Mouse (Mus musculus): Measurements from ENCODE around the gene Nrn1. TPM values are rescaled to one million over a fixed set of nuclear protein-coding genes. Genes with fewer than 3 reads are reported as not detected.

The Nrn1 gene
- polyA plus RNA-seq, 1 experiment from 2014 or later = 0.91 TPM

DNA sequence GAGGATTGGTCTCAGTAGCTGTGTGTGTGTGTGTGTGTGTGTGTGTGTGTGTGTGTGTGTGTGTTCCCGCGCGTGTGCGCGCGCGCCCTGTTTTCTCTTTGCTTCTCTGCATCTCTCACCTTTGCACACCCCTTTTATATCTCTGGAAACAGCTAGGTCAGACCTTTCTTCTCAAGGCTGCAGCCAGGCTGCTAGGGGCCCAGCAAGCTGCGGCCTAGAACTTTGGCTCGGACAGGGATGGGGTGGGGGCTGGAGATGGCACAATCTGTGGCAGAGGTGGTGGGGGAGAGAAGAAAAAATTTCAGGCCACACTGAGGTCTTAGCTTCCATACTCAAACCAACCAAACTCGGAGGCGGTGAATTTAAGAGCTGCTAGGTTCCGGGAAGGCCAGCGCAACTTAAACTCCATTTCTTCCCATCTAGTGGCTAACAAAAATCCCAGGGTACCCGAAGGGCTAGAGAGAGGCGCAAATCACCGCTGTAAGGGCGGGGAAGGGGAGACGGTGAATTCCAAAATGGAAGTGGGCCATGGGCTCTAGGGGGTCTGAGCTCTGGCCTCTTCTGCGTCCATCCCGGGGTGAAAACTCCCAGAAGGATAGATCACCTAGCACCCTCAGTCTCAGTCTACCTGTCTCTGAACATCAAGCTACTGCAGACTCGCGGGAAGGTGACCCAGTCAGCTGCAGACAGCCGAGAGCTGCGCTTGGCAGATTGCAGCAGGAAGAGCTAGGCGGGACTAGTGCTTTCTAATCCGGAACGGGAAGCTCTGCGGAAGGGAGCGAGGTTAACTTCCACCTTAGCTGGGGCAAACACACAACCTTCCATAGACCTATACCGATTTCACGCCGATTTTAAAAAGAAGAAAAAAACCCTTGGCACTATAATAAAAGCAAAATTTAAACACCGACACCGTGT, 3.7 kb downstream of the Nrn1 start:
- peaks cover 92% of the 10 kb centered on the region for H3K27me3 ChIP-seq (ENCODE audit: low read depth, poor library complexity, severe bottlenecking)
- WGBS = 3% methylated on average over 34 of the region's 34 CpGs
- no peaks in the 10 kb centered on the region for H3K36me3 ChIP-seq
- peak overlapping the region; percentile 42; the same call in 1 of the 2 replicates for H3K27ac ChIP-seq
- H3K4me3 ChIP-seq = peak overlapping the region; percentile 49
- no peaks in the 10 kb centered on the region for H3K9me3 ChIP-seq (replicated peaks)
- peaks cover 72% of the 10 kb centered on the region for H3K4me1 ChIP-seq
- peak; percentile 63 for DNase-seq (ENCODE audit: low spot score)

DNA sequence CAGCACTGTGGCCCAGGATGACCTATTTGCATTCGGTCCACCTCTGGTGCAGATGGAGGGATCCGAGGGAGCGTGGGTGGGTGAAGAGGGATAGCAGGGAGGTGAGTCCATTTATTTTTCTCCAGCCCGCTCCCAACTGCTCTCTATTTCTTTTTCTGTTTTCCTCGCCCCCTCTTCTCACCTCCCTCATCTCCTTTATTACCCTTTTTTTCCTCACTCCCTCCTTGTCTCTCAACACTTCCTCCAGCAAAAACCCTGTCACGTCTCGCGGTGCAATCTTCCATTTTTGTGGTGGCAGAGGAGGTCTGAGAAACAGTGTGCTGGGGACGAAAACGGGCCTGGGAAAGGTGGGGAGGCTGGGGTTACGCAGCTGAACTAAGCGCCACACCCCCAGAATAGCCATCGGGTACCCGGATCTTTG, 4.6 kb downstream of the Nrn1 start:
- no peak for DNase-seq (ENCODE audit: low spot score)
- Histone ChIP-seq H3K9me3 (replicated peaks) (no peaks in the 10 kb centered on the region), H3K4me3 (no peak overlapping the region), H3K4me1 (peaks cover 67% of the 10 kb centered on the region), H3K27ac (no peak overlapping the region), H3K27me3 (ENCODE audit: low read depth, poor library complexity, severe bottlenecking) (peaks cover 99% of the 10 kb centered on the region), H3K36me3 (no peaks in the 10 kb centered on the region)
- 13% methylated on average over 14 of the region's 14 CpGs for WGBS

DNA sequence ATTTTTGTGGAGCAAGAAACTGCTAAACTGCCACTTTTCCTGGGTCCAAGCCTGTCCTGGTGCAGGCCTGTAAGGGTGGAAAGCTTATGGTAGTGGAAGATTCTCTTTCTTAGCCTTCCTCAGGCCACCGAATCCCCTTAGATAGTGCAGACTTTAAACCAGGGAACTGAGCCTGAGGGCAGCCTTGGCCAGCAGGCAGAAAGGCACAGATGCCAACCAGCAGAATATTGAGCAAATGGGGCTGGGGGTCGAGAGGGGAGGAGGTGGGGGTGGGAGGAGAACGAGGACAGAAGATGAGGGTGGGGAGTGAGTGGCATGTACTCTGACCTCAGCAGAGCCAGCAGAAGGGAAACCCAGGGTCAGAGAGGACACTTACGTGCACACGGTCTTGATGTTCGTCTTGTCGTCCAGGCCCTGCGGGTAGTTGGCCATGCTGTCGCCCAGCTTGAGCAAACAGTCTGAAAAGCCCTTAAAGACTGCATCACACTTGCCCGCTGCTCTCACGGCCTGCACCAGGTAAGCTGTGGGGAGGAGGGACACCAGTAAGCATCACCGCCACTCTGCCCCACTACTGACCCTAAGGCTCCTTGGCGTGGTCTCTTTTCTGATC, 5.1 kb downstream of the Nrn1 start:
- H3K27ac ChIP-seq = no peak overlapping the region
- H3K9me3 ChIP-seq (replicated peaks) = no peaks in the 10 kb centered on the region
- peak; percentile 40 for DNase-seq (ENCODE audit: low spot score)
- no peak overlapping the region for H3K4me3 ChIP-seq
- H3K36me3 ChIP-seq = no peaks in the 10 kb centered on the region
- WGBS = 6% methylated on average over 13 of the region's 13 CpGs
- peaks cover 66% of the 10 kb centered on the region for H3K4me1 ChIP-seq
- H3K27me3 ChIP-seq (ENCODE audit: low read depth, poor library complexity, severe bottlenecking) = peaks cover 99% of the 10 kb centered on the region

DNA sequence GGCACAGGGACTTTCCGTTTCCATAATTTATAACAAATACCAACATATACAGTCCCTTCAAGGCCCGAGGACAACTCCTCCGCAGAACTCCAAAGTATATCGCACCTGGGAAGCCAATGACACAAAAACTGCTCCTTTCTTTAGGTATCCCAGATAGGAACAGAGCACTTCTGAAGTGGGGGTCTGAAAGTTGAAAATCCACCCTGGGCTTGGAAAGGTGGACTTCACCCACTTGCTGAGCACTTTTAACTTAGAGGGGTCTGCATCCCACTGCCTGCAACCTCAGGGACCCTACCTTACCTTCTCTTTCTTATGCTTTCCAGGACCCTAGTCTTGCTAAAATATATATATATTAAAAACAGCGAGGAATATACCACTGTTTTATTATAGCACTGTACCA, 6.4 kb downstream of the Nrn1 start:
- no peak for DNase-seq (ENCODE audit: low spot score)
- H3K4me1 ChIP-seq = peaks cover 66% of the 10 kb centered on the region
- 13% methylated on average over 5 of the region's 5 CpGs for WGBS
- H3K27ac ChIP-seq = no peak overlapping the region
- H3K27me3 ChIP-seq (ENCODE audit: low read depth, poor library complexity, severe bottlenecking) = peaks cover 99% of the 10 kb centered on the region
- no peaks in the 10 kb centered on the region for H3K9me3 ChIP-seq (replicated peaks)
- peak overlapping the region; percentile 55 for H3K4me3 ChIP-seq
- no peaks in the 10 kb centered on the region for H3K36me3 ChIP-seq

DNA sequence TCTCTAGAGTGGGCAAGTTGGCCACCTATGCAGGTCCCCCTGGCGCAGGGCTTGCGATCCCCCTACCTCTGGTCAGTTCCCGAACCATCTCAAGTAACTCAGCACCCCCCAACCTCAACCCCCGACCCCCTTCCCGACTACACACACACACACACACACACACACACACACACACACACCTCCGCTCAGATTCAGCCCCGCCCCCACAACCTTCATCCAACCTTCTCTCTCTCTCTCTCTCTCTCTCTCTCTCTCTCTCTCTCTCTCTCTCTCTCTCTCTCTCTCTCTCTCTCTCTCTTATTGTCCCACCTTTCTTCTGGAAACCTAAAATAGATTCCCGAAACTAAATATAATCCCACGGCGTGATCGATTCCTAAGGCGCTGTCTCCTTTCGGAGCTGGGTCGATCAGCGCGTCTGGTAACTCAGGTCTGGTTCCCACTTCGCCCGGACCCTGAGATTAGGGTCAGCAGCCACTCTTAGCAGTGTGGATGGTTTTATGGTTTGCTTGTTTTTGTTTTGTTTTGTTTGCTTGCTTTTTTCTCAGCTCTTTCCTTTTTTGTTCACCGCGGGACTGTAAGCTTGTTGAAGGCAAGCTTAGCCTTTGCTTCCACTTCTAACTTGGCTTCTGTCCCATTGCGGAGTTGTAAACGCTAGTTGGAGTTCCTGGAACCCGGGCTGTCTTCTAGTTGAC, 7.0 kb downstream of the Nrn1 start:
- Histone ChIP-seq H3K9me3 (replicated peaks) (no peaks in the 10 kb centered on the region), H3K4me1 (peaks cover 65% of the 10 kb centered on the region), H3K4me3 (peak overlapping the region; percentile 55), H3K36me3 (no peaks in the 10 kb centered on the region), H3K27ac (peak overlapping the region; percentile 81), H3K27me3 (ENCODE audit: low read depth, poor library complexity, severe bottlenecking) (peaks cover 99% of the 10 kb centered on the region)
- DNase-seq (ENCODE audit: low spot score) = no peak
- WGBS = 1% methylated on average over 22 of the region's 23 CpGs

DNA sequence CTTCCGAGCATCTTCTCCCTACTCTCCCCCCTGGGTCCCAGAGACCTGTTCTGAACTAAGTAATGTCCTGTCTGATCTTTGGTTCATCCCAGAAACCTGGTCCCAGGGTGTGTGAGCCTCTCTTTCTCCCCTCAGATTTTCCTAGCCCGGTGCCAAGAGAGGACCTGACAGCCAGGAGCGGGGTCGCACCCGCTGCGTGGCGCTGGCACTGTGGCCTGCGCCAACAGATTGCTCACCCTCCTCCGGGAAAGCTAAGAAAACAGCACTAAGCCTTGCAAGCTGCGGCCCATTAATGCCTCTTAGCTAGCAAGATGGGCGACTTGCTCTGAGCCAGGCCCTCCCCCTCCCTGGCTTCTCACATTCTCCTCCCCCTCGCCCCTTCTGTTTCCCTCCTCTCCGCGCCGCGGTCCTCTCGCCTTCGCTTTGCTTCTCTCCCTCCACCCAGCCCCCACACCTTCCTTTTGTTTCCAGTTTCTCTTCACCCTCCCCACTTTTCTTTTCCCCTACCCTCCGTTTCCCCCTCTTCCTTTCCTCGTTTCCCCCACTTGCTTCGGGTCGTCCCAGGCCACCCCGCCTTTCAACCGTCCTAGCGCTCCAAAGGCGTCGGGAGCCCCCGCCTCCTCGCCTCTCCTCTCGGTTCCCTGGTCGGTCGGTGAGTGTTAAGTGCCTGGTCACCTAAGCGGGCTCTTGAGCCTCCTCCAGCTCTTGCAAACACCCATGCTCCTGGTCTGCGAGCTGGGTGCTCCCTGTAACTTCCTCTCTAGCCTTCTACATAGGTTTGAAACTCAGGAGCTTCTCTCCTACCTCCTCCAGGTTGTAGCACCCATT, 7.8 kb downstream of the Nrn1 start:
- peak overlapping the region; percentile 81 for H3K27ac ChIP-seq
- peak overlapping the region; percentile 55 for H3K4me3 ChIP-seq
- no peaks in the 10 kb centered on the region for H3K9me3 ChIP-seq (replicated peaks)
- no peaks in the 10 kb centered on the region for H3K36me3 ChIP-seq
- peak; percentile 77 for DNase-seq (ENCODE audit: low spot score)
- H3K4me1 ChIP-seq = peaks cover 62% of the 10 kb centered on the region
- WGBS = under 1% methylated on average over 34 of the region's 34 CpGs
- peaks cover 99% of the 10 kb centered on the region for H3K27me3 ChIP-seq (ENCODE audit: low read depth, poor library complexity, severe bottlenecking)

DNA sequence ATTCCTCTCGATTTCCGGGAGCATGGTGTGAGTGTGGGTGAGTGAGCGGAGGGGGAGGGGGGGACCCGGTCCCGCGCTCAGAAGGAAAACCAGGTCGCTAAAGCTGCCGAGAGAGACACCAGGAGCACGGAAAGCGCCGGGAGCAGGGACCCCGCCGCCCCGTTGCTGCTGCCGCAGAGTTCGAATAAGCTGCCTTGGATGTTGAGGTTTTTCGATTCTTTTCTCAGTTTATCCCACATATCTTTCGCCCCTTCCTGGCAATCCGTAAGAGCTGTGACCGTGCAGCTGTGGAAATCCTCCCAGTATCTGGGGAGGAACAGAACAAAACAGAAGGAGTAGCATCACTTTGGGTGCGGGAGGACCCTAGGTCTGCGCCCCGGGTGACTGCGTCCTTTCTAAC, 8.4 kb downstream of the Nrn1 start:
- peak overlapping the region; percentile 55 for H3K4me3 ChIP-seq
- H3K9me3 ChIP-seq (replicated peaks) = no peaks in the 10 kb centered on the region
- WGBS = 0% methylated on average over 24 of the region's 24 CpGs
- H3K27ac ChIP-seq = peak overlapping the region; percentile 81
- peaks cover 56% of the 10 kb centered on the region for H3K4me1 ChIP-seq
- DNase-seq (ENCODE audit: low spot score) = peak; percentile 62
- no peaks in the 10 kb centered on the region for H3K36me3 ChIP-seq
- H3K27me3 ChIP-seq (ENCODE audit: low read depth, poor library complexity, severe bottlenecking) = peaks cover 99% of the 10 kb centered on the region

DNA sequence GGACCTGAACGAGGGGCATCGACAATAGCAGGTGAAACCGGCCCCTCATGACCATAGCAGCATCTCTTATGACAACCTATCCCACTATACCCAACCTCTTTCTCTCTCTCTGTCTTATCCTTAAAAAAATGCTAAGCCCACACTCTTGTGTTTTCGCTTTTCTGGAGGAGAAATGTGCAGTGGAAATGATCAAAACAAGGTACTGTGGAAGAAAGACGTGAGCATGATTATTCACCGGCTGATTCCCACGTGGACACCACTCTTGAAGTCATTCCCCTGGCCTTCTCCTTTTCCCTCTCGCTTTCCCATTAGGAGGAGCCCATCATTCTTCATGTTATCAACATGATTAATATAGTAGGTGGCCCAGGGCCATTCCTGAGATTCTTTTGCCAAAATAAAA, 9.1 kb downstream of the Nrn1 start:
- H3K36me3 ChIP-seq = no peaks in the 10 kb centered on the region
- no peak overlapping the region for H3K27ac ChIP-seq
- peaks cover 49% of the 10 kb centered on the region for H3K4me1 ChIP-seq
- H3K4me3 ChIP-seq = peak overlapping the region; percentile 55
- DNase-seq (ENCODE audit: low spot score) = no peak
- 3% methylated on average over 8 of the region's 8 CpGs for WGBS
- H3K27me3 ChIP-seq (ENCODE audit: low read depth, poor library complexity, severe bottlenecking) = peaks cover 99% of the 10 kb centered on the region
- H3K9me3 ChIP-seq (replicated peaks) = no peaks in the 10 kb centered on the region

DNA sequence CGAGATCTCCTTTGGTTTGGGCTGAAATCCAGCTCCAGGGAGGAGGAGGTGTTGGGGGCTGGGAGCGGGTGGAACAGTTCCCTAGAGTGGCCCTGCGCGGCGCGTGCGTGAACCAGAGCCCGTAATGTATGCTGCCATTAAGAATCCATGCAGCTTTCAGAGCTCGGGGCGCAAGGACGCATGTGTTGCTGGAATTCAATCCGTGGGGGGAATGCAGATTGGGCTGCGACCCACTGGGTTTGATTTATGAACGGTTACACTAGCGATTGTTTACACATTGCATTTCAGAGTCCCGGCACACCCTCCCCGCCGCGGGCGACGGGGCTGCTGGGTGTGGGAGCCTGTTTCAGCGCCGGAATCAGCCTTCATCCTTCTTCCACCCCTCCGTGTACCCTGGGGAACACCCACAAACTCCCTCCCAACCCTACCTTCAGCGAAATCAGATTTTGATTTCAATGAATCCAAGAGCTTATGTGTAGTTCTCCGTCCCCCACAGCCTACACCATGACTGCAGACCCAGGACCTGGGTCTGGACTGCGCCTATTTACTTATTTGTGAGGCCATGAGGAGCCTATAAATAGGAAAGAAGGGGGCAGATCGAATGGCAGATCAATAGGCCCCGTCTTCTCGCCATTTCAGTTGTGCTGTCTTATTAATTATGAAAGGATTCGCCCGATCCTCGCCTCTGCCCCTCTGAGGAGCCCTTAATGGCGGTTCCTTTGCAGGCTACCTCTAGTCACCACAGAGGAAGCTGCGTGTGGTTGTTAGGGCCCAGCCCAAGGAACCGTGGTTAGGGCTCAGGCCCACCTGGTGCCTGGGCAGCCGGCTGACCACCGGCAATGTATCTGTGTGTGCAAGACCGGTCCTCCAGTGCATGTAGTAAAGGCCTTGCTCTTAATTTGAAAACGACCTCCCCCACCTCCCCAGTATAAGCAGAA, 10.1 kb downstream of the Nrn1 start:
- WGBS = under 1% methylated on average over 40 of the region's 40 CpGs
- peak overlapping the region; percentile 42; the same call in 1 of the 2 replicates for H3K27ac ChIP-seq
- no peaks in the 10 kb centered on the region for H3K9me3 ChIP-seq (replicated peaks)
- H3K36me3 ChIP-seq = no peaks in the 10 kb centered on the region
- DNase-seq (ENCODE audit: low spot score) = peak; percentile 69
- peaks cover 43% of the 10 kb centered on the region for H3K4me1 ChIP-seq
- H3K27me3 ChIP-seq (ENCODE audit: low read depth, poor library complexity, severe bottlenecking) = peaks cover 95% of the 10 kb centered on the region
- peak overlapping the region; percentile 47 for H3K4me3 ChIP-seq

DNA sequence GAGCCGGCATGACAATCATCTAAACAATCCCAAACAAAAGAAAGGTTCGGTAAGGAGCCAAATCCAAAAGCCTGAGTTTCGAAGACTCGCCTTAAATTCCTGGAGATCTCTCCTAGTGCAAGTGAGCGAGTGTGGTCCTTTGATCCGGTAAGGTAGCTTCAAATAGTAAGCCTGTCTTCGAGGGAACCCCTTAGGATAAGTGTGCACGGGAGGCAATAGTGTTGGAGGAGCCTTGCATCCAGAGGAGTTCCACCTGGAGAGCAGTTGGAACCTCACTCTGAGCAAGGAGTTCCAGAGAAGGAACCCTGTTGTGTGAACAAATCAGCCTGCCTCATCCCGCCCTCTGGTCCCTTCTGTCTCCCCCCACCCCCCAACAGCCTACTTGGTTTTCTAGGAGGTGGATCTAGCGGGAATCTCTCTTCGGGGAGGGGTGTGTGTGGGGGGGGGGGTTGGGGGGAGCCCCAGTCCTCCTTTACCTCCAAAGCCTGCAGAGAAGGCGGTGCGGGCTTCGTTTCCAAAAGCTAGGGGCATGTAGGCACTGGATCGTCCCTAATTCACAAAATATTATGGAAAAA, 11.1 kb downstream of the Nrn1 start:
- 3% methylated on average over 15 of the region's 15 CpGs for WGBS
- peak; percentile 58 for DNase-seq (ENCODE audit: low spot score)
- peaks cover 85% of the 10 kb centered on the region for H3K27me3 ChIP-seq (ENCODE audit: low read depth, poor library complexity, severe bottlenecking)
- H3K36me3 ChIP-seq = no peaks in the 10 kb centered on the region
- H3K27ac ChIP-seq = no peak overlapping the region
- H3K4me3 ChIP-seq = peak overlapping the region; percentile 47
- peaks cover 42% of the 10 kb centered on the region for H3K4me1 ChIP-seq
- no peaks in the 10 kb centered on the region for H3K9me3 ChIP-seq (replicated peaks)

DNA sequence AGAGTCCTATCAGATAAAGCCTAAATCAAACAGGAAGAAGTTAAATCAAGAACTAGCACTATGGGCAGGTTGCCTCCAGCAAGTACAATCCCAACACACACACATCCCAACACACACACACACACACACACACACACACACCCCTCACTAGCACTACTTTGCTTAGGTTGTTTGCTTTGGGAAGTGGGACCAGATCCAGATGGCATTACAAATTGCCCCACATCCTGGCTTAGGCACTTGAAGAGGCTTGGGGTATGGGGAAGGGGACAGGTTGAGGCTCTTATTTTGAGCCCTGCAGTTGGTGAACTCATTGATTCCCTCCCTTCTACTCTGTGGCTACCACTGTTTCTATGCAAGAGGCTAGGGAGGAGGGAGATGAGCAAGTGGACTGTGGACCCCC, 12.6 kb downstream of the Nrn1 start:
- Histone ChIP-seq H3K27me3 (ENCODE audit: low read depth, poor library complexity, severe bottlenecking) (peaks cover 70% of the 10 kb centered on the region), H3K36me3 (no peaks in the 10 kb centered on the region), H3K27ac (no peak overlapping the region), H3K9me3 (replicated peaks) (no peaks in the 10 kb centered on the region), H3K4me1 (peaks cover 31% of the 10 kb centered on the region), H3K4me3 (no peak overlapping the region)
- DNase-seq (ENCODE audit: low spot score) = no peak

Data from limb, embryonic 10.5 days (tissue).